Mouse (Mus musculus) thymus, postnatal 36 days (tissue): Measurements from ENCODE around the gene Tango6.
"Not testable (repeated sequence)": the region's sequence is repeated elsewhere in the genome, so short reads cannot be mapped to it uniquely, and the experiment has no call there.

Experiments
- DNase-seq, 2 experiments: peaks; one replicate each; pipeline ENCODE4 v3.0.0; 2022; ENCODE audit warnings: mixed read lengths in 2 of 2

Gene Tango6

GRCm38 (mm10) chr8:106820553-106821515 lies 138.0 kb downstream of the Tango6 start:
- DNase-seq: no peak

GRCm38 (mm10) chr8:106828921-106829320 lies 146.1 kb downstream of the Tango6 start:
- DNase-seq: no peak

- DNase-seq: no peak
Observed at GRCm38 (mm10) chr8:106829526-106830045, 146.7 kb downstream of the Tango6 start.

GRCm38 (mm10) chr8:106834899-106835298 lies 152.0 kb downstream of the Tango6 start:
- no peak for DNase-seq

- no peak for DNase-seq
Observed at GRCm38 (mm10) chr8:106836525-106836924, 153.7 kb downstream of the Tango6 start.

GRCm38 (mm10) chr8:106838803-106839202 lies 155.9 kb downstream of the Tango6 start:
- no peak for DNase-seq

- no peak for DNase-seq
Observed at GRCm38 (mm10) chr8:106839209-106840001, 156.5 kb downstream of the Tango6 start.

GRCm38 (mm10) chr8:106850034-106850433 lies 167.2 kb downstream of the Tango6 start:
- DNase-seq: no peak

- DNase-seq: no peak
Observed at GRCm38 (mm10) chr8:106854534-106855241, 171.8 kb downstream of the Tango6 start.

- no peak for DNase-seq
Observed at GRCm38 (mm10) chr8:106855242-106855562, 172.3 kb downstream of the Tango6 start.

GRCm38 (mm10) chr8:106862845-106863244 lies 180.0 kb downstream of the Tango6 start:
- DNase-seq: no peak

GRCm38 (mm10) chr8:106865354-106865753 lies 182.5 kb downstream of the Tango6 start:
- no peak for DNase-seq

- no peak for DNase-seq
Observed at GRCm38 (mm10) chr8:106870051-106870450, 187.2 kb downstream of the Tango6 start, which contains the start of gene Has3. TSS of gene Has3 (plus strand) at chr8:106870242.

GRCm38 (mm10) chr8:106870537-106871327 lies 187.9 kb downstream of the Tango6 start:
- peak; percentile 26 to 42 for DNase-seq

- DNase-seq: no peak
Observed at GRCm38 (mm10) chr8:106871328-106871926, 188.6 kb downstream of the Tango6 start.

- DNase-seq: no peak
Observed at GRCm38 (mm10) chr8:106871931-106872371, 189.1 kb downstream of the Tango6 start.

GRCm38 (mm10) chr8:106872454-106873034 lies 189.7 kb downstream of the Tango6 start:
- DNase-seq: no peak

- no peak for DNase-seq
Observed at GRCm38 (mm10) chr8:106880121-106880707, 197.3 kb downstream of the Tango6 start.

GRCm38 (mm10) chr8:106884094-106884493 lies 201.2 kb downstream of the Tango6 start:
- not testable (repeated sequence) for DNase-seq

GRCm38 (mm10) chr8:106884826-106885400 lies 202.0 kb downstream of the Tango6 start:
- not testable (repeated sequence) for DNase-seq
